Mouse (Mus musculus) liver, adult 2 months (tissue): Measurements from ENCODE around the gene E130309D02Rik. TPM values are rescaled to one million over a fixed set of nuclear protein-coding genes. Genes with fewer than 3 reads are reported as not detected.

Experiments used
- DNase-seq: peaks from one replicate; pipeline ENCODE4 v3.0.0-alpha.2; 2011; ENCODE audit warnings: low read depth, low spot score; ENCODE audit errors: extremely low read depth
- H3K27ac ChIP-seq: fragments of 200-500 bp; replicated peaks from 2 replicates; pipeline ENCODE4 v1.5.1; 2012; ENCODE audit warnings: low read depth, mild to moderate bottlenecking, control low read depth, inconsistent platforms, low read length; ENCODE audit not compliant: insufficient read depth
- H3K27me3 ChIP-seq: fragments of 200-500 bp; 2 replicates; pipeline ENCODE4 v1.6.1; 2012; ENCODE audit warnings: mild to moderate bottlenecking, moderate library complexity, low read length, inconsistent platforms; ENCODE audit not compliant: control insufficient read depth, insufficient read depth
- H3K36me3 ChIP-seq: fragments of 200-500 bp; 2 replicates; pipeline ENCODE4 v1.6.1; 2012; ENCODE audit warnings: low read length, inconsistent platforms; ENCODE audit not compliant: control insufficient read depth, insufficient read depth
- H3K4me1 ChIP-seq: fragments of 200-500 bp; 2 replicates; pipeline ENCODE4 v1.6.1; 2011; ENCODE audit warnings: low read length; ENCODE audit not compliant: control insufficient read depth, insufficient read depth
- H3K4me3 ChIP-seq: fragments of 200-500 bp; 2 replicates; pipeline ENCODE4 v1.5.1; 2011; ENCODE audit warnings: low read depth, mild to moderate bottlenecking, control low read depth, low read length, moderate library complexity; ENCODE audit not compliant: insufficient read depth
- H3K79me2 ChIP-seq: fragments of 200-500 bp; 2 replicates; pipeline ENCODE4 v1.6.1; 2012; ENCODE audit warnings: inconsistent platforms, mild to moderate bottlenecking, low read length, moderate library complexity; ENCODE audit not compliant: control insufficient read depth, insufficient read depth
- H3K9ac ChIP-seq: fragments of 200-500 bp; 2 replicates; pipeline ENCODE4 v1.6.1; 2012; ENCODE audit warnings: low read depth, mild to moderate bottlenecking, control low read depth, inconsistent platforms, low read length
- CTCF ChIP-seq: fragments of 200-500 bp; IDR thresholded peaks from 2 replicates; pipeline ENCODE4 v1.5.1; 2011; ENCODE audit warnings: low read depth, low read length, control low read depth
- POLR2A ChIP-seq: fragments of 200-500 bp; IDR thresholded peaks from 2 replicates; pipeline ENCODE4 v1.6.1; 2011; ENCODE audit warnings: low read length, control low read depth; ENCODE audit not compliant: insufficient read depth; ENCODE audit errors: extremely low read depth
- WGBS: fragments of 180-500 bp; shearing (Covaris S2); methylation state at CpG from one replicate; pipeline ENCODE4 v1.1.7; 2018; 5-methylcytosine and 5-hydroxymethylcytosine counted together
- polyA plus RNA-seq: library from polyadenylated mRNA; depleted of rRNA; stranded (reverse); fragments of >200 nt; gene quantifications from 2 replicates; pipeline ENCODE4 v1.2.3, GENCODE M21; 2012; rRNA removed
- total RNA-seq: library from RNA; depleted of rRNA; stranded (reverse); fragments of >200 nt; gene quantifications from 2 replicates; pipeline ENCODE4 v1.2.3, GENCODE M21; 2014; rRNA removed

The E130309D02Rik gene
- total and polyA plus RNA-seq, 2 experiments, result 4.3 to 12.8 TPM

DNA sequence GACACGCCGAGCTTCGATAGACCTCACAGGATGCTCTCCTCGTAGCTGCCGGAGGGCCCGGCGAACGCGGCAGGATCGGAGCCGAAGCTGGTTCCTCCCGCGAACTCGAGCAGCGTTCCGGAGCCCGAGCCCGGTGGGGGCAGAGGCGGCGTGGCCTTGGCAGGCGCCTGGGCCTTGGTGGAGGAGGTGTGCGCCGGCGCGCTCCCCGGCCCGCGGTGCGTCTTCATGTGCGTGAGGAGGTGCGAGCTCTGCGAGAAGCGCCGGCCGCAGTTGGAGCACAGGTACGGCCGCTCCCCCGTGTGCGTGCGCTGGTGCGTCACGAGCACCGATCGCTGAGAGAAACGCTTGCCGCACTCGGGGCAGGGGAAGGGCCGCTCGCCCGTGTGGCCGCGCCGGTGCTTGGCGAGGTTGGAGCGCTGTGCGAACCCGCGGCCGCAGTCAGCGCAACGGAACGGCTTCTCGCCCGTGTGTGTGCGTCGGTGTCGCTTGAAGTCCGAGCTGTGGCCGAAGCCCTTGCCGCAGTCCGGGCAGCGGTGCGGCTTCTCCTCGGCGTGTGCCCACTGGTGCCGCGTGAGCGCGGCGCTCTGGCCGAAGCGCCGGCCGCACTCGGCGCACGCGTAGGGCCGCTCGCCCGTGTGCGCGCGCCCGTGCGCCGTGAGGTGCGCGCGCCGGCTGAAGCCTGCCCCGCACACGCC is 61.8 kb downstream of the E130309D02Rik start:
- Histone ChIP-seq H3K36me3 (no peaks in the 10 kb centered on the region; the same call in 1 of the 2 replicates), H3K4me3 (no peak overlapping the region), H3K4me1 (no peaks in the 10 kb centered on the region), H3K9ac (no peak overlapping the region), H3K27ac (no peak overlapping the region), H3K27me3 (peaks cover 17% of the 10 kb centered on the region), H3K79me2 (no peaks in the 10 kb centered on the region)
- WGBS, result 25% methylated on average over 103 of the region's 103 CpGs
- DNase-seq, result no peak
- TF ChIP-seq POLR2A (no peak), CTCF (no peak)

DNA sequence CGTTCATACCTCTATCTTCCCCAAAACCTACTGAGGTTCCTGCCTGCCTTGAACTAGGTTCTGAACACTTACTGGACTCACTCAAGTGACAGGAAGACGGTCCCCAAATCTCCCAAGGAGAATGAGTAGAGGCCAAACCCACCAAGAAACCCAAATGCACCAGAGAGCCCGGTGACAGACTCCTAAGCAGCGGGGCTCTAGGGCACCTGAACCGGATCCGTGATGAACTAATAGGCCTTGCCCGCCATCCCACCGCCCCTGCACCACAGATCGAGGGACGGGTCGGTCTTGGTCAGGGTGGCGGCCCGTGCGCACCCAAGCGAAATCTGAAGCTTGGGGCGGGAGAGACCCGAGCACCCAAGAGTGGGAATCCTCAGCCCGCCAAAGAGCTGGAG is 62.4 kb downstream of the E130309D02Rik start:
- Histone ChIP-seq H3K79me2 (no peaks in the 10 kb centered on the region), H3K9ac (no peak overlapping the region), H3K27ac (no peak overlapping the region), H3K4me1 (no peaks in the 10 kb centered on the region), H3K4me3 (no peak overlapping the region), H3K36me3 (no peaks in the 10 kb centered on the region; the same call in 1 of the 2 replicates), H3K27me3 (peaks cover 17% of the 10 kb centered on the region)
- TF ChIP-seq CTCF (no peak), POLR2A (no peak)
- DNase-seq, result no peak
- WGBS, result 60% methylated on average over 18 of the region's 18 CpGs

DNA sequence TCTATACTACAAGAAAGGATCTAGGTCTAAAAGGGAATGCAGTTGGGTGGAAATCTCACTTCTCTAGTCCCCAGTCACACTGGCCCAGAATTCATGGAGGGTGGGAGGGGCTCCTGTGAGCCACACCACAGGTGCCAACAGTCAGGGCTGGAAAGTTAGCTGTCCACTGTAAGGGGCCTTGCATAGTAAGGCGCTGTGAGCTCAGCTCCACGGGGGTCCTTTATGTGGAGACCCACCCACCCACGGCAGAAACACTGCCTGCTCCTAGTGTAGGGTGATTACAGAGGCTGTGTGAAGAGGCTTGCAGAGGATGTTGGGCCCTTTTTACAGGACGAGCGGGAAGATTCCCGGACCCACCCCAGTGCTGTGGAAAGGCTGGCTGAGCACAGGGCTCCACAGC is 63.1 kb downstream of the E130309D02Rik start:
- TF ChIP-seq CTCF (no peak), POLR2A (no peak)
- peaks cover 17% of the 10 kb centered on the region for H3K27me3 ChIP-seq

More for the DNA sequence above, 63.1 kb downstream of the E130309D02Rik start:
- H3K4me1 ChIP-seq, result no peaks in the 10 kb centered on the region
- H3K4me3 ChIP-seq, result no peak overlapping the region
- H3K36me3 ChIP-seq, result peaks cover 2% of the 10 kb centered on the region; the same call in 1 of the 2 replicates
- 72% methylated on average over 6 of the region's 6 CpGs for WGBS
- H3K27ac ChIP-seq, result no peak overlapping the region
- H3K9ac ChIP-seq, result no peak overlapping the region
- no peaks in the 10 kb centered on the region for H3K79me2 ChIP-seq
- DNase-seq, result no peak

Other genes with a start within 250 kb of the E130309D02Rik start
- gene Rnf216, start 202.4 kb downstream of the E130309D02Rik start, total RNA-seq, result 10.8 and 11.5 TPM in 2 replicates
- gene Rnf216, start 202.4 kb downstream of the E130309D02Rik start, polyA plus RNA-seq, result 10.4 and 12.1 TPM in 2 replicates
- gene Olfr718-ps1, start 167.8 kb downstream of the E130309D02Rik start, total RNA-seq, result not detected in 2 replicates
- gene Olfr718-ps1, start 167.8 kb downstream of the E130309D02Rik start, polyA plus RNA-seq, result not detected in 2 replicates
- 3.1 and 4.6 TPM in 2 replicates for gene Rbak, start 134.6 kb downstream of the E130309D02Rik start, total RNA-seq
- gene Rbak, start 134.6 kb downstream of the E130309D02Rik start, polyA plus RNA-seq, result 0.82 and 1.2 TPM in 2 replicates
- gene Spdye4b, start 134.3 kb downstream of the E130309D02Rik start, total RNA-seq, result not detected in 2 replicates
- gene Spdye4b, start 134.3 kb downstream of the E130309D02Rik start, polyA plus RNA-seq, result not detected in 2 replicates
- not detected in 2 replicates for gene Spdye4a, start 88.5 kb downstream of the E130309D02Rik start, total RNA-seq
- gene Spdye4a, start 88.5 kb downstream of the E130309D02Rik start, polyA plus RNA-seq, result not detected in 2 replicates
- gene Zfp12, start 80.2 kb downstream of the E130309D02Rik start, total RNA-seq, result 6.4 and 7.2 TPM in 2 replicates
- 3.7 and 4.6 TPM in 2 replicates for gene Zfp12, start 80.2 kb downstream of the E130309D02Rik start, polyA plus RNA-seq
- 1.9 and 2.4 TPM in 2 replicates for gene Zfp316, start 45.3 kb downstream of the E130309D02Rik start, total RNA-seq
- gene Zfp316, start 45.3 kb downstream of the E130309D02Rik start, polyA plus RNA-seq, result 1.9 and 2.3 TPM in 2 replicates
- gene Zfp853, start 21.7 kb downstream of the E130309D02Rik start, total RNA-seq, result 0.28 TPM in 1 of 2 replicates, not detected in the other
- gene Zfp853, start 21.7 kb downstream of the E130309D02Rik start, polyA plus RNA-seq, result 0.07 and 0.11 TPM in 2 replicates
- 13.0 and 14.0 TPM in 2 replicates for gene Zdhhc4, start 13.9 kb upstream of the E130309D02Rik start, total RNA-seq
- 37.9 and 42.5 TPM in 2 replicates for gene Zdhhc4, start 13.9 kb upstream of the E130309D02Rik start, polyA plus RNA-seq
- gene Grid2ip, start 42.0 kb upstream of the E130309D02Rik start, total RNA-seq, result not detected in 2 replicates
- 0.13 TPM in 1 of 2 replicates, not detected in the other for gene Grid2ip, start 42.0 kb upstream of the E130309D02Rik start, polyA plus RNA-seq
- 130 and 145 TPM in 2 replicates for gene Kdelr2, start 88.5 kb upstream of the E130309D02Rik start, total RNA-seq
- gene Kdelr2, start 88.5 kb upstream of the E130309D02Rik start, polyA plus RNA-seq, result 114 and 122 TPM in 2 replicates
- 12.4 TPM in 2 replicates for gene Daglb, start 149.2 kb upstream of the E130309D02Rik start, total RNA-seq
- gene Daglb, start 149.2 kb upstream of the E130309D02Rik start, polyA plus RNA-seq, result 14.9 and 17.4 TPM in 2 replicates
- 38.6 and 69.0 TPM in 2 replicates for gene Rac1, start 212.7 kb upstream of the E130309D02Rik start, total RNA-seq
- gene Rac1, start 212.7 kb upstream of the E130309D02Rik start, polyA plus RNA-seq, result 99.8 and 114 TPM in 2 replicates